Mouse (Mus musculus) Patski (cell line): ENCODE data around the gene Ssr2. TPM values are rescaled to one million over a fixed set of nuclear protein-coding genes. Genes with fewer than 3 reads are reported as not detected.

Experiments used
- ATAC-seq: fragments of 100-300 bp; one replicate; pipeline ENCODE4 v1.8.0; 2021
- CTCF ChIA-PET: fragments of 350-600 bp; sonication (Branson Sonifier 250); formaldehyde crosslinking; loops from one replicate; lab custom pipeline; 2022; ENCODE audit warnings: inconsistent platforms; lab: Charles Lee
- POLR2A ChIA-PET: fragments of 350-600 bp; sonication (Branson Sonifier 250); formaldehyde crosslinking; loops from one replicate; lab custom pipeline; 2022; ENCODE audit warnings: antibody characterized with exemption, inconsistent platforms; lab: Charles Lee
- DNase-seq: peaks from one replicate; pipeline ENCODE4 v3.0.0-alpha.2; 2011; ENCODE audit warnings: low read depth, low spot score
- H3K27me3 ChIP-seq: fragments of 371-371 bp; one replicate; pipeline ENCODE4 v1.5.1; 2021
- CTCF ChIP-seq: fragments of 100-300 bp; IDR thresholded peaks from one replicate; pipeline ENCODE4 v1.5.1; 2021
- in situ Hi-C: fragments of 300-500 bp; cut with MboI; formaldehyde crosslinking; loops from 3 replicates; pipeline ENCODE4 v1.11.1; 2018; ENCODE audit warnings: low pct_unique_long_range_greater_than_20kb, mixed read lengths
- polyA plus RNA-seq: library from polyadenylated mRNA; unstranded; gene quantifications from one replicate; pipeline ENCODE4 v1.2.3, GENCODE M21; 2021

The Ssr2 gene
- polyA plus RNA-seq, 1 experiment from 2014 or later, result 410 TPM

DNA sequence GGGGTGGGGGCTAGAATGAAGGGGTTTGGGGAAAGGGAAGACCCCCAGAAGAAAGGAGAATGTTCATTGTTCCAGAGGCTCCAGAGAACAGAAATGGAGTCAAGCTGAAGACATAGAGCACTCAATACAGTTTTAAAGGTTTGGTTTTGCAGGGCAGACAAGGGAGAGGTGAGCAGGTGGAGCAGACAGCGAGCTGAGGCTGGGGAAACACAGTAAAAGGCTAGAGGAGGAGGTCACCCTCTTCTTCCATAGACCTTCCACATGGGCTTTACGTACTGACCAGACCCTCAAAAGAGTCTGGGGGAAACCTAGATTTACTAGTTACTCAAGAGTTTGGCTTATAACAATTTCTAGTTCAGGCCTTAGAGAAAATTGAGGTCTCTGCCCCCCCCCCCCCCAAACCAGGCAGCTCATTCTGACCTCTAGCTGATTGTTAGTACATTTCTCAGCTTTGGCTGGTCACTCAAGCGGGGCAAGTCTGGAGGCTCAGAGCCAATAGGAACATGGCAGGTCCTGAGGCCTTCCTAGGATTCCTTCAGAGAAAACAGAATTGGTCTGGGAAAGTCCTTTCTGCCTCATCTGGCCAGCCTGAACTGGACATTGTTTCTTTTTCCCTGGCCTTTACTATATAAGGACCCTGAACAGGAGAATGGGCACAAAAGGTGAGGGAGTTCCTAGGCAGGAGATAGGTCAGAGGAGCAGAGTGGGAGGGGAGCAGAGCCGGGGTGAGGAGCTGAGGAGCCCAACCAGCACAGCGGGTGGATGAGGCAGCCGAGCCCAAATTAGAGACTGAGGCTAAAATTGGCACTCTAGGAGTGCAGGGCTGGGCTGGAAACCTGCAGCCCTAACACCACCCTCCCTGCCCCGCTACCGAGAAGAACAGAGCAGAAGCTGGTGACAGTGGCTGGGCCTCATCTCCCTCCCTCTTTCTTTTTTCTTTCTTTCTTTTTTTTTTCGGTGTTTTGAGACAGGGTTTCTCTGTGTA, 43.7 kb downstream of the Ssr2 start:
- POLR2A ChIA-PET, result interaction anchor here (3.9 to 6.0 kb wide), 4 partner anchors 11 to 23 kb away, joined by 21 to 64 read pairs (median 36); no protein-coding TSS in a partner anchor
- no peak for DNase-seq

DNA sequence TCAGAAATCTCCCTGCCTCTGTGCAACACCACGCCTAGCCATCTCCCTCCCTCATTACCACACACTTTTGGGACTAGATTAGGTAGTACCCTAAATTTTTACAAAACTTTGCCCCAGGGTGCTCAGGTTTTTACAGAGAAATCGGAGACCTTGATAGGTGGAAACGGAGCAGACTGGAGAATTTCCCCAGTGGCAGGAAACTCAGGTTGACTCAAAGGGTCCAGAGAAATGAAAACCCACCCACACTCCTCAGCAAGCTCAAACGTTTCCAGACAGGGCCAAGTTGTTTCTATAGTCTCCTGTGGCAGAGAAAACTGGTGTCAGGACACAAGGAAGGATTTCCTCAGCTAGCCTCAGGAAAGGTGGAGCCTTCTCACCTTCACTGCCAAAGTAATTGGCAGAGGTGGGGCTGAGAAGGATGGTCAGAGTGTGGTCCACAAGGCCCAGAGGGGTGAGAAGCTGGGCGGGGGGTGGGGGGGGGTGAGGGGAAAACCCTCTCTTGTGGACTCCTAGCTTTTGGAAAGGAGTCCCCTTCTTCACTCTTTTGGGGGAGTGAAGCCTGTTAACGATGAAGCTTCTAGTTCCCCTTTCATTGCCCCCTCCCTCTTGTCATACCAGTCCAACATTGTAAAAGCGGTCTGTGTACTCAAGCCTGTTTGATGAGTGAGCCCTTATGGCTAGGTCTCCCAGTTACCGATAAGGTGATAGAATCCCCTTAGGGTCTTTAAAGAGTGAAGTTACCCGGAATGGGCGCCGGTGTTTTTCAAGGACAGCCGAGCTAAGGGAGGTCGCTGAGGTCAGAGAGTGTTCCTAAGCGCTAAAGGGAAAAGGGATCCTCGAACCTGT, 44.7 kb downstream of the Ssr2 start:
- no peak for TF ChIP-seq CTCF
- in situ Hi-C loops, result no loop called here
- DNase-seq (no peak), ATAC-seq (peak; percentile 1)
- H3K27me3 ChIP-seq, result no peaks in the 10 kb centered on the region
- ChIA-PET CTCF (interaction anchor here (0.9 to 6.9 kb wide), 3 partner anchors 12 to 15 kb away, joined by 4 to 48 read pairs (median 18); no protein-coding TSS in a partner anchor), POLR2A (interaction anchor here (1.2 to 6.0 kb wide), 7 partner anchors 11 to 58 kb away, joined by 3 to 64 read pairs (median 19); no protein-coding TSS in a partner anchor)

More for the DNA sequence above, 43.7 kb downstream of the Ssr2 start:
- in situ Hi-C loops, result no loop called here
- CTCF ChIA-PET, result interaction anchor here (0.9 to 6.9 kb wide), 4 partner anchors 11 to 23 kb away, joined by 4 to 48 read pairs (median 16); no protein-coding TSS in a partner anchor
- H3K27me3 ChIP-seq, result no peaks in the 10 kb centered on the region
- no peak for ATAC-seq
- no peak for TF ChIP-seq CTCF

DNA sequence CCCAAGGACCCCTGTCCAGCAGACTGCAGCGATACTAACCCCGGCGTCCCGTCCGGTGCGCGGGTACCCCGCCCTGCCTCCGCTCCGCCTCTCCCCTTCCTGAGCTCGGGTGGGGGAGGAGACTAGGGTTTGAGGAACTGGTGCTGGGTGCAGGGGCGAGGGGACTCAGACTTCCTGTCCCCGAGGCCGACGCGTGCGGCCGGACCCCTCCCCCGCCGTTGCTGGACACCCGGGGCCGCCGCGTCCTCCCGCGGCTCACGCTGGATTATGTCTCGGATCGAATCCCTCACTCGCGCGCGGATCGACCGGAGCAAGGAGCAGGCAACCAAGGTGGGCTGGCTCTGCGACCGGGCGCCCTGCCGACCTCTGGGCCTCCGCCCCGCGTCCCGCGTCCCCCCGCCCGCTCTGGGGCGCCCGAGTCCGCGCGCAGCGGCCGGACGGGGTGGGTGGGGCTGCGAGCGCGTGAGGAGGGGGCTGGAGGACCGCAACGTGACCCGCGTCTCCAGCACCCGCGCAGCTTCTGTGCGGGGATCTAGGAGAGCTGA, 45.4 kb downstream of the Ssr2 start:
- ChIA-PET CTCF (interaction anchor here (1.6 to 6.9 kb wide), 5 partner anchors 11 to 18 kb away, joined by 3 to 48 read pairs (median 9); no protein-coding TSS in a partner anchor), POLR2A (interaction anchor here (1.2 to 6.0 kb wide), 7 partner anchors 10 to 59 kb away, joined by 3 to 64 read pairs (median 19); no protein-coding TSS in a partner anchor)
- ATAC-seq (peak; percentile 13), DNase-seq (no peak)
- no peak for TF ChIP-seq CTCF
- in situ Hi-C loops, result no loop called here
- no peaks in the 10 kb centered on the region for H3K27me3 ChIP-seq

DNA sequence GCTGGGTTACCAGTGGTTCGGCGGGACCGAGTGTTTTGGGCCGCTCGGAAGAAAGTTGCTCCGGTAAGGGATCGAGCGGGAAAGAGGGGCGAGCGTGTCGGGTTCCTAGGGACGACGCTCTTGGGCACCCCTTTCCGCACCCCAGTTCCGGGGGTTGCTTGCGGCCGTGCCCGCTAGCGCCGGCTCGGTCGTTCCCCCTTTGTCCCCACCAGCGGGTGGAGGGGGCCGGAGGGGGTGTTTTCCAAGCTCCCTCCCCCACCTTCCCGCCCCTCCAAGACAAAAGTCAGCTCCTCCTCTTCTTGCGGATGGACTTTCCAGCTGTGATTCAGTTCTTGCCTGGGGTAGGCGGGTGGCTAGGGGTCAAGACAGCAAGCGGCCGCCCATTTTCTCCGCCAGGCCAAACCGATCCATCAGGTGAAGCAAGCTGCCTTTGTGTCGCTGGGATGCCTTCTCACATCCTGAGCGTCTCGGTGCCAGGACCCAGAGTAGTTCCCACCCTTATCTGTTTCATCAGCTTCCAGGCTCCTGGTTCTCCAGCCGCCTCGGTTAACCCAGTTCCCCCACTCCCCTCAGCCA, 45.9 kb downstream of the Ssr2 start:
- TF ChIP-seq CTCF, result no peak
- DNase-seq (no peak), ATAC-seq (peak; percentile 5)
- in situ Hi-C loops, result no loop called here
- ChIA-PET CTCF (interaction anchor here (0.7 to 6.9 kb wide), 8 partner anchors 10 to 29 kb away, joined by 3 to 48 read pairs (median 8); no protein-coding TSS in a partner anchor), POLR2A (interaction anchor here (0.6 to 6.0 kb wide), 10 partner anchors 9 to 128 kb away, joined by 3 to 64 read pairs (median 10); partner anchors contain the start of gene Khdc4)
- H3K27me3 ChIP-seq, result no peaks in the 10 kb centered on the region

DNA sequence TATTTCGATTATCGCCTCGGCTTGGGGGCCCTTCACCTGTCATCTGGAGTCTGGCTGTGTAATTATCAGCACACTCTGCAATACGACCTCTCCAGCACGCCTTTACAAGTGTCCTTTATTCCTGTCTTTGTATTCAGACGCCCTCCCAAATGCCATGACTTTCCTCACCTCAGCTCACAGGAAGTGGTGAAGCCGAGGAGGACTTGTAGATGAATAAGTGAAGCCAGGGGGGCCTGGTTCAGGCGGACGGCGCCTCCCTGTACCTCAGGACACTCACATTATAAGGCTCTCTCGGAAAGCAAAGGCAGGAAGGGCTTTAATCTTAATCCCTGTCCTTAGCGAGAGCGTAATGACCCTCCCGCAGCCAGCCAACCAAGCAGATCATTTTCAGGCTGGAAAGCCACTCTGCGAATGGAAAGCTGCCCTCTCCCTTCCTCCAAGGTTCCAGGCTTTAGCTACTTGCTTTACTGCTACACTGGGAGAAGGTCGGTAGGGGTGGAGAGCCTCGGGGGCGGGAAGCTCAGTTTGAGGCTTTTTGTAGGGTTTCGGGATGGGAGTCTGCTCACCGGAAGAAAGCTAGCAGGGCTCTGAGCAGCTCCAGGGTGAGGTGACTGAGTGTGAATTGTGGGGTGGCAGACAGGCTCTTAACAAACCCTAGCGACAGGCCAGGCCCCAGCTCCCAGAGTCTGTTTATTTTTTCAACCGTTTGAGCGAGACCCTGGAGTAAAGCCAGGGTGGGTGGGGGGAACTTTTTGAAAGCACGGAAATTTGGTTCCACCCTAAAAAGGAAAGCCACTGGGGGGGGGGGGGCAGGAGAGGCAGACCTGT, 46.7 kb downstream of the Ssr2 start:
- DNase-seq, result no peak
- ChIA-PET POLR2A (interaction anchor here (0.6 to 6.0 kb wide), 13 partner anchors 9 to 386 kb away, joined by 3 to 64 read pairs (median 10); partner anchors contain the start of gene Khdc4), CTCF (interaction anchor here (0.7 to 6.9 kb wide), 11 partner anchors 9 to 30 kb away, joined by 3 to 48 read pairs (median 4); no protein-coding TSS in a partner anchor)
- in situ Hi-C loops, result no loop called here
- no peaks in the 10 kb centered on the region for H3K27me3 ChIP-seq
- TF ChIP-seq CTCF, result no peak
- ATAC-seq, result peak; percentile 4

DNA sequence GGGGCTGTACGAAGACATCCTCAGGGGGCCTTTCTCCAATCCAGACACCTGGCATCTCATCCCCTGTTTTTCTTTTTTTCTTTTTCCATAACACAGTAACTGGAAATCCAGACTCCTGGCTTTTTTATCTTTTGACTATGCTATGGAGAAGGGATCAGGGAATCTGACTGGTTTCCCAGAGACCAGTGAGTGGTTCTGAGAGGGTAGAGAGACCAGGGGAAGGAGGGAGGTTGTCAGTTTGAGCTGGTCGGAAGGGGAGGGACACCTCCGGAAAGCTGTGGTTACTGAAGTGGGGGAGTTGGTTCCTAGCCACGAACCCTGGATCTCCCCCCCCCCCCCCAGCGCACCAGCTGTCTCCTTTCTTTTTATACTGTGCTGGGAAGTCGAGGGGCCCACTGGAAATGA, 47.3 kb downstream of the Ssr2 start:
- TF ChIP-seq CTCF, result no peak
- CTCF ChIA-PET, result interaction anchor here (0.8 to 6.9 kb wide), 11 partner anchors 9 to 31 kb away, joined by 3 to 48 read pairs (median 4); partner anchors contain the start of gene Arhgef2
- in situ Hi-C loops, result no loop called here
- no peaks in the 10 kb centered on the region for H3K27me3 ChIP-seq
- no peak for ATAC-seq
- DNase-seq, result no peak
- POLR2A ChIA-PET, result interaction anchor here (0.6 to 6.0 kb wide), 11 partner anchors 12 to 387 kb away, joined by 3 to 64 read pairs (median 6); partner anchors contain the start of gene Khdc4

DNA sequence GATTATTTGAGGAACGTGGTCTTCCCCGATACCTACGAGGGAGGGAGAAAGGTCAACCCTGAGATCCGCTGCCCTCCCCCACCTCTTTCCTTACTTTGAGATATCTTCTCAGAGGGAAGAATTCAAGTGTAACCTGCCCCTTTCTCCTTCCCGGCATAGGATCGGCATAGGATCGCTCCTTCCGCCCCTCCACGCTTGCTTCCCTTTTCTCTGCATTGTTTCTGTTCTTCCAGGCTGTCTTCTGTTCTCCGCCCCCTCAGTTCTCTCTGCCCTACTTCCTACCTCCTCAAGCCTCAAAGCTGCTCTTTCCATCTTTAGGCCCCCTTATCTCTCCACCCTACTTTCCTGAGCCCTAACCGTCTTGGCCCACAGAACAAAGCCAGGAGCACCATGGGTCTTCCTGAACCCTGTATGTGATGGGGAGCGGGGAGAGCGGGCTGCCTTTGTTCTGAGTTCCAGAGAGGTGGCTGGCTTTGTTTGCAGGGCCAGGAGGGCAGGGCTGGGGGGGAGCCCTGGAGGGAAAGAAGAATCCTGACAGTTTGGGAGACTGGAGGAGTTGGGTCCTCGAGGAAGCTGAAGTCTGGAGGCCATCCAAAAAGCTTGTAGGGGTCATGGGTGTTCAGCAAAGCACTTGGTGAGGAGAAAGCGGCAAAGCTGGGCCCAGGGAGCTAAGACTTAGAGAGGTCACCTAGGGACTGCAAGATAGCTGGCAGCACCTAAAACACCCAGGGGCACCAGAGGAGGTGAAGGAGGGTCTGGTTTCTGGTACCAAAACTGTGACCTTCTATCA, 47.9 kb downstream of the Ssr2 start:
- ATAC-seq (no peak), DNase-seq (no peak)
- in situ Hi-C loops, result no loop called here
- H3K27me3 ChIP-seq, result no peaks in the 10 kb centered on the region
- TF ChIP-seq CTCF, result no peak
- CTCF ChIA-PET, result interaction anchor here (0.8 to 6.9 kb wide), 11 partner anchors 9 to 62 kb away, joined by 3 to 48 read pairs (median 4); partner anchors contain the start of gene Arhgef2
- POLR2A ChIA-PET, result interaction anchor here (0.6 to 6.0 kb wide), 9 partner anchors 12 to 92 kb away, joined by 3 to 64 read pairs (median 4); no protein-coding TSS in a partner anchor
